Mouse (Mus musculus) forebrain, embryonic 12.5 days (tissue): Measurements from ENCODE around the gene Pkmyt1. TPM values are rescaled to one million over a fixed set of nuclear protein-coding genes. Genes with fewer than 3 reads are reported as not detected.
A peak's percentile ranks its signal among the peaks of the same experiment; 100 is the strongest.

ENCODE experiments used
- ATAC-seq: fragments of 200-750 bp; cut with Nextera tagmentation; 2 replicates; pipeline ENCODE4 v1.8.0; 2017; ENCODE audit warnings: moderate TSS enrichment; ENCODE audit not compliant: low FRiP score
- H3K27ac ChIP-seq: fragments of 300-500 bp; sonication (generic); 2 replicates; pipeline ENCODE4 v1.5.1; 2016; ENCODE audit warnings: mild to moderate bottlenecking
- H3K27me3 ChIP-seq: fragments of 300-500 bp; sonication (generic); 2 replicates; pipeline ENCODE4 v1.6.1; 2016; ENCODE audit warnings: mild to moderate bottlenecking
- H3K36me3 ChIP-seq: fragments of 300-500 bp; sonication (generic); replicated peaks from 2 replicates; pipeline ENCODE4 v1.6.1; 2016; ENCODE audit warnings: mild to moderate bottlenecking
- H3K4me1 ChIP-seq: fragments of 300-500 bp; sonication (generic); 2 replicates; pipeline ENCODE4 v1.6.1; 2016
- H3K4me2 ChIP-seq: fragments of 300-500 bp; sonication (generic); 2 replicates; pipeline ENCODE4 v1.6.1; 2016; ENCODE audit warnings: mild to moderate bottlenecking, moderate library complexity
- H3K4me3 ChIP-seq: fragments of 300-500 bp; sonication (generic); replicated peaks from 2 replicates; pipeline ENCODE4 v1.5.1; 2016; ENCODE audit warnings: mild to moderate bottlenecking
- H3K9ac ChIP-seq: fragments of 300-500 bp; sonication (generic); 2 replicates; pipeline ENCODE4 v1.6.1; 2016; ENCODE audit warnings: mild to moderate bottlenecking
- H3K9me3 ChIP-seq: fragments of 300-500 bp; sonication (generic); 2 replicates; pipeline ENCODE4 v1.6.1; 2016
- WGBS: fragments of 180-500 bp; shearing (Covaris S2); methylation state at CpG from one replicate; pipeline ENCODE4 v1.1.7; 2016; 5-methylcytosine and 5-hydroxymethylcytosine counted together
- polyA plus RNA-seq: library from polyadenylated mRNA; unstranded; fragments of >200 nt; fragmentation: Nextera tagmentation; extraction: Ambion mirVana; gene quantifications from 2 replicates; pipeline ENCODE4 v1.2.1, GENCODE M21; 2016

Pkmyt1 gene
- polyA plus RNA-seq, 1 experiment from 2014 or later, result 49.6 TPM

DNA sequence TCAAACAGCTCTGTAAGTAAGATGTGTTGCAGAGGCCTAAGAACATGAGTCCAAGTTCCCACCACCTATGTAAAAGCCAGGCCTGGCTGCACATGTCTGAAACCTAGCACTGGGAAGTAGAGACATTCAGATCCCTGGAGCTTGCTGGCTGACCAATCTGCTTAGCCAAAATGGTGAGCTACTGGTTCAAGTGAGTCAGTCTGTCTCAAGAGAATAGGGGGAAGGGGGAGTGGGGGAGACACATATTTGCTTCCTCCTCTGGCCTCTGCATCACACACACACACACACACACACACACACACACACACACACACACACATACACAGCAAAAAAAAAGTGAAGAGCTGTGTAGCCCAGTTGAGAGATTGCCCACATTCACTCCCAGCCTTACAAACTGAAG is 57.2 kb downstream of the Pkmyt1 start:
- Histone ChIP-seq H3K4me2 (no peak overlapping the region), H3K9me3 (no peaks in the 10 kb centered on the region), H3K4me1 (peaks cover 5% of the 10 kb centered on the region; the same call in 1 of the 2 replicates), H3K4me3 (no peak overlapping the region), H3K27me3 (no peaks in the 10 kb centered on the region), H3K36me3 (no peaks in the 10 kb centered on the region), H3K27ac (no peak overlapping the region), H3K9ac (no peak overlapping the region)
- ATAC-seq, result no peak

DNA sequence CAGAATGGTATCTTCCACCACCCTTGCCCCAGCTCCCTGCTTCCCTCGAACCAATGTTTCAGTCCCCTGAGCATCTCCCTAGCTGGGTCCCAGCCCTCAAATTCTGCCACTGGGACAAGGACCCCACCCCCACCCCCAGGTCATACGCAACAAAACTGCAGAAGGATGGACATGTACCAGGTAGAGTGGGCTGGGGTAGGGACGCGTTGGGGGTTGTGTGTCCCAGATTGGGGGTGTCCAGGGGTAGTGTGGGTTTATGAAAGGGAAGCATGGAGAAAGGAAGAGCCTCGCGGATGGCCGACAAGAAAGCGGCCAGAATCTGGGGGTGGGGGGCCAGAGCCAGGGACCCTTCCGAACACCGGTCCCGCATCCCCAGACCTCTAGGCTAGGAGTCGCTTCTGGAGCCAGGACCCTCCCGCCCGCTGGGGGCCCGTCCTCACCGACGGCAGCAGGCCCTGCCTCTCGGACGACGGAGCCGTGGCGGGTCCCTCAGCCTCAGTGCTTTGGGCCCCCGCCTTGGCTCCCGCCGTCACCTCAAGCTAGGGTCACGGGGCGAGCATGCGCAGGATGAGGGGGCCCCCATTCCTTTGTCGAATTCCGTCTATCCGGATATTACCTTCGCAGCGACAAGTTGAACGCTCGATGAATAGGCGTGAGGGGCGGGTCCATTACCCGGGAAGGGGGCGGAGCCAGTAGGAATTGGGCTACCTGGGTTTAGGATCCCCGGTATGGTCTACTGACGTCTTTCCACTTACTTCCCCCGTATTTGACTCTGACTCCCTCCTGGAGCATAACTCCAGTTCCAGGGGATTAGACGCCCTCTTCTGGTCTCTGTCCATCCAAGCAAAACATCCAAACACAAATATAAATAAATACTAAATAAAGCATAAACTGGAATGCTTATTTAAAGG is 59.7 kb downstream of the Pkmyt1 start, which contains the start of gene Flywch2:
Flywch2 (minus strand) TSS at position 521 of the 911 bp plus-strand sequence.
- peak within 1 kb of the TSS; percentile 83 for H3K4me2 ChIP-seq
- peaks cover 19% of the 10 kb centered on the region for H3K4me1 ChIP-seq
- peak within 1 kb of the TSS; percentile 68; the same call in 1 of the 2 replicates for H3K27ac ChIP-seq
- 2% methylated on average over 43 of the region's 43 CpGs for WGBS
- no peaks in the 10 kb centered on the region for H3K9me3 ChIP-seq
- H3K9ac ChIP-seq, result peak within 1 kb of the TSS; percentile 78
- H3K27me3 ChIP-seq, result no peaks in the 10 kb centered on the region
- peak; percentile 80 for ATAC-seq
- no peaks in the 10 kb centered on the region for H3K36me3 ChIP-seq
- H3K4me3 ChIP-seq, result peak within 1 kb of the TSS; percentile 58

Other genes starting within 250 kb of the Pkmyt1 start
- gene Vmn2r117, start 246.6 kb upstream of the Pkmyt1 start, polyA plus RNA-seq, result not detected in 2 replicates
- gene Zfp213, start 162.1 kb upstream of the Pkmyt1 start, polyA plus RNA-seq, result 22.7 and 23.7 TPM in 2 replicates
- 22.1 and 22.6 TPM in 2 replicates for gene Zfp13, start 126.8 kb upstream of the Pkmyt1 start, polyA plus RNA-seq
- gene Zscan10, start 125.5 kb upstream of the Pkmyt1 start, polyA plus RNA-seq, result 0.17 TPM in 1 of 2 replicates, not detected in the other
- gene Mmp25, start 81.1 kb upstream of the Pkmyt1 start, polyA plus RNA-seq, result 0.78 and 0.91 TPM in 2 replicates
- gene Bicdl2, start 65.8 kb upstream of the Pkmyt1 start, polyA plus RNA-seq, result 0.19 and 0.42 TPM in 2 replicates
- 47.1 and 50.3 TPM in 2 replicates for gene Hcfc1r1, start 52.7 kb upstream of the Pkmyt1 start, polyA plus RNA-seq
- gene Thoc6, start 52.5 kb upstream of the Pkmyt1 start, polyA plus RNA-seq, result 49.3 and 49.7 TPM in 2 replicates
- gene Tnfrsf12a, start 48.9 kb upstream of the Pkmyt1 start, polyA plus RNA-seq, result 3.6 and 4.2 TPM in 2 replicates
- 7.1 and 8.0 TPM in 2 replicates for gene Cldn6, start 47.1 kb upstream of the Pkmyt1 start, polyA plus RNA-seq
- 6.3 and 8.2 TPM in 2 replicates for gene Cldn9, start 42.3 kb upstream of the Pkmyt1 start, polyA plus RNA-seq
- 0.17 TPM in 1 of 2 replicates, not detected in the other for gene 1520401A03Rik, start 3.6 kb upstream of the Pkmyt1 start, polyA plus RNA-seq
- 26.4 and 30.8 TPM in 2 replicates for gene Paqr4, start 14.5 kb downstream of the Pkmyt1 start, polyA plus RNA-seq
- gene Kremen2, start 19.5 kb downstream of the Pkmyt1 start, polyA plus RNA-seq, result 1.4 and 1.6 TPM in 2 replicates
- 173 and 179 TPM in 2 replicates for gene Flywch1, start 45.3 kb downstream of the Pkmyt1 start, polyA plus RNA-seq
- gene Flywch2, start 59.7 kb downstream of the Pkmyt1 start, polyA plus RNA-seq, result 32.7 and 33.5 TPM in 2 replicates
- 660 and 697 TPM in 2 replicates for gene Srrm2, start 64.2 kb downstream of the Pkmyt1 start, polyA plus RNA-seq
- 1,039 and 1,118 TPM in 2 replicates for gene Elob, start 102.8 kb downstream of the Pkmyt1 start, polyA plus RNA-seq
- 0.14 TPM in 1 of 2 replicates, not detected in the other for gene Prss33, start 109.7 kb downstream of the Pkmyt1 start, polyA plus RNA-seq
- gene Prss32, start 117.5 kb downstream of the Pkmyt1 start, polyA plus RNA-seq, result not detected in 2 replicates
- gene Prss41, start 117.8 kb downstream of the Pkmyt1 start, polyA plus RNA-seq, result 1.3 and 3.0 TPM in 2 replicates
- not detected in 2 replicates for gene Prss21, start 141.7 kb downstream of the Pkmyt1 start, polyA plus RNA-seq
- not detected in 2 replicates for gene Dcpp1, start 154.5 kb downstream of the Pkmyt1 start, polyA plus RNA-seq
- not detected in 2 replicates for gene Dcpp2, start 154.5 kb downstream of the Pkmyt1 start, polyA plus RNA-seq
- not detected in 2 replicates for gene Dcpp3, start 191.1 kb downstream of the Pkmyt1 start, polyA plus RNA-seq
- not detected in 2 replicates for gene Sbp, start 215.3 kb downstream of the Pkmyt1 start, polyA plus RNA-seq
- gene Sbpl, start 228.9 kb downstream of the Pkmyt1 start, polyA plus RNA-seq, result not detected in 2 replicates